Mouse (Mus musculus) embryonic fibroblast, embryonic 13.5 days (primary cell): Measurements from ENCODE around the gene Dnm3.

Source experiments
- CTCF ChIP-seq: IDR thresholded peaks from 2 replicates; pipeline ENCODE4 v1.5.1; 2011; ENCODE audit warnings: mild to moderate bottlenecking, control low read depth, low read length, moderate library complexity, borderline replicate concordance; ENCODE audit not compliant: insufficient read depth
- POLR2A ChIP-seq: IDR thresholded peaks from 2 replicates; pipeline ENCODE4 v1.6.1; 2011; ENCODE audit warnings: low read depth, mild to moderate bottlenecking, control low read depth, low read length, moderate library complexity

- TF ChIP-seq CTCF = no peak
- TF ChIP-seq POLR2A = no peak
Measured at GRCm38 (mm10) chr1:162305247-162305646, 172.6 kb downstream of the Dnm3 start.
